Mouse (Mus musculus) lung, postnatal 0 days (tissue): ENCODE results near the gene Rims1.

ENCODE experiments used
- CTCF ChIP-seq: IDR thresholded peaks from 2 replicates; pipeline ENCODE4 v1.5.1; 2016; ENCODE audit warnings: antibody characterized with exemption, mild to moderate bottlenecking
- EP300 ChIP-seq: IDR thresholded peaks from 2 replicates; pipeline ENCODE4 v1.6.1; 2016; ENCODE audit warnings: antibody characterized with exemption, mild to moderate bottlenecking, control low read depth

GRCm38 (mm10) chr1:22787616-22788015 lies 18.2 kb downstream of the Rims1 start:
- TF ChIP-seq CTCF (no peak), EP300 (no peak)
